Mouse (Mus musculus) G1E-ER4 (cell line): ENCODE data around the gene Dram1. TPM values are rescaled to one million over a fixed set of nuclear protein-coding genes. Genes with fewer than 3 reads are reported as not detected.

Experiments
- GATA1 ChIP-seq: IDR thresholded peaks from one replicate; pipeline ENCODE4 v1.8.0; 2012; ENCODE audit warnings: low read length, inconsistent platforms
- polyA plus RNA-seq: library from polyadenylated mRNA; stranded (reverse); fragments of >175 nt; gene quantifications from 2 replicates; pipeline ENCODE4 v1.2.3, GENCODE M21; 2012

Gene Dram1
- polyA plus RNA-seq, 1 experiment, result not detected

DNA sequence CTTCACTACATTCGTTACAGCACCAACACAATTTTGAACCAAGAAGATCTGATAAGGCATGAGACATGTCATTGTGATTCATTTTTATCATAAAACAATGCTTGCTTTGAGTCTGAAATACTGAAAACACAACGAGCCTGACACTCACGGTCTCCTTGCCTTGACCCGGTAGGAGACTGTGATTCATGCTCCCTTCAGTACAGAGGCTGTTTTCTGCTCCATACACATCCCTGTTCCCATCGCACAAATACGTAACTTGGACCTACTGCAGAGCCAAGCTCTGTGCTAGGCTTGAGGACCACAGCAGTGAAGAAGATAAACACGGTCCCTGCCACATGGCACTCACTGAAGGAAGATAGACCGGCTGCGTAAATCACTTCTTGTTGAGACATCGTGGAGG, 90.8 kb downstream of the Dram1 start:
- TF ChIP-seq GATA1, result no peak

- no peak for TF ChIP-seq GATA1
These were observed 91.6 kb downstream of the Dram1 start for GRCm38 (mm10) chr10:88287261-88287660.

- TF ChIP-seq GATA1, result no peak
These were observed 94.4 kb downstream of the Dram1 start for GRCm38 (mm10) chr10:88284343-88284990.

- TF ChIP-seq GATA1, result no peak
These were observed 97.2 kb downstream of the Dram1 start for GRCm38 (mm10) chr10:88281699-88282098.

DNA sequence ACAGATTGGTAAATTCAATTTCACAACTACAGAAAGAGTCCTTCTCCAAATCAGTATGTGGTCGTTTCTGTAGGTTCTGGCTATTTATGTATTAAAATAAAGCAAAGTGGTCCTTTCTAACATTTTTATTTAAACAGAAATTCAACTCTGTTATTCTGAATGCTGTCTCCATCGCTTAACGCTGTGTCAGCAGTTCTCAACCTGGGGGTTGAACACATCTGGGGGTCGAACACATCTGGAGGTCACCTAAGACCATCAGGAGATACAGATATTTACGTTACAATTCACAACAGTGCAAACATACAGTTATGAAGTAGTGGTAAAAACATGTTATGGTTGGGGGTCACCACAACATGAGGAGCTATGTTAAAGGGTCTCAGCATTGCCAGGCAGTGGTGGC, 104.8 kb downstream of the Dram1 start:
- TF ChIP-seq GATA1, result no peak

Other genes with a start within 250 kb of the Dram1 start
- 0.67 and 0.99 TPM in 2 replicates for gene Parpbp, start 232.1 kb downstream of the Dram1 start, polyA plus RNA-seq
- gene Nup37, start 232.1 kb downstream of the Dram1 start, polyA plus RNA-seq, result 5.6 and 6.0 TPM in 2 replicates
- gene Washc3, start 178.0 kb downstream of the Dram1 start, polyA plus RNA-seq, result 18.3 and 18.7 TPM in 2 replicates
- gene Gnptab, start 52 bp upstream of the Dram1 start, polyA plus RNA-seq, result 3.2 and 3.7 TPM in 2 replicates
- gene Sycp3, start 80.5 kb upstream of the Dram1 start, polyA plus RNA-seq, result not detected in 2 replicates
- 15.1 and 20.3 TPM in 2 replicates for gene Chpt1, start 125.0 kb upstream of the Dram1 start, polyA plus RNA-seq
- gene Mybpc1, start 226.1 kb upstream of the Dram1 start, polyA plus RNA-seq, result not detected in 2 replicates